Mouse (Mus musculus) sigmoid colon, adult 10 weeks (tissue): Measurements from ENCODE around the gene Amigo3. TPM values are rescaled to one million over a fixed set of nuclear protein-coding genes. Genes with fewer than 3 reads are reported as not detected.

Experiments
- polyA plus RNA-seq: library from polyadenylated mRNA; stranded (reverse); fragments of 350-450 nt; fragmentation: Illumina TruSeq; extraction: RNeasy Lipid Tissue Mini Kit (QIAGEN cat#74804); gene quantifications from one replicate; pipeline ENCODE4 v1.2.3, GENCODE M21; 2014; ENCODE audit warnings: low read depth, low replicate concordance

Amigo3 gene
- 0.28 TPM for polyA plus RNA-seq

DNA sequence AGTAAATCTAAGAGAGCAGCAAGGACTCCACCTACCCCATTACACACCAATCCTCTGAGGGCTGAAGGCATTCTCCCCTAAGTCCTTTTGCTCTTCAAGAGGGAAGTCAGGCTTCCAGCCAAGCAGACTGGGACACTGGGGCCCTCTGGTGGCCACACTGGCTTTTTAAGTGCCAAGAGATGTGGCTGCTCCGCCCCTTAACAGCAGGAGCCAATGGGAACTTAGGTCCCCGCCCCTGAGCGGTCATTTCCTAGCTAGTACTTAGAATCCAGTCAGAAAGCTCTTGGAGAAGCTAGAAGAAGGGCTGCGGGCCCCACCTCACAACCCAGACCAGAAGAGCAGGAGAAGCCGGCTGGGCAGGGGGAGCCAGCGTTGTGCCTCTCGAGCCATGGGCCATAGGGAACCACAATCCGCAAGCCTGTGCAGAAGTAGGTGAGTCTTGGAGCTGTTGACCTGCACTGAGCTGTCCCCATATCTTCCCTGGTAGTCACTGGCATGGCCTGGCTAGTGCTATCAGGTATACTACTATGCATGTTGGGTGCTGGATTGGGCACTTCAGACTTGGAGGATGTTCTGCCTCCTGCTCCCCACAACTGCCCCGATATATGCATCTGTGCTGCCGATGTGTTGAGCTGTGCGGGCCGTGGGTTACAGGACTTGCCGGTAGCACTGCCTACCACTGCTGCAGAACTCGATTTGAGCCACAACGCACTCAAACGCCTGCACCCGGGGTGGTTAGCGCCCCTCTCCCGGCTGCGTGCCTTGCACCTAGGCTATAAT lies at the start of gene Amigo3:
Amigo3 (plus strand) TSS at position 275 of the 780 bp plus-strand sequence.

DNA sequence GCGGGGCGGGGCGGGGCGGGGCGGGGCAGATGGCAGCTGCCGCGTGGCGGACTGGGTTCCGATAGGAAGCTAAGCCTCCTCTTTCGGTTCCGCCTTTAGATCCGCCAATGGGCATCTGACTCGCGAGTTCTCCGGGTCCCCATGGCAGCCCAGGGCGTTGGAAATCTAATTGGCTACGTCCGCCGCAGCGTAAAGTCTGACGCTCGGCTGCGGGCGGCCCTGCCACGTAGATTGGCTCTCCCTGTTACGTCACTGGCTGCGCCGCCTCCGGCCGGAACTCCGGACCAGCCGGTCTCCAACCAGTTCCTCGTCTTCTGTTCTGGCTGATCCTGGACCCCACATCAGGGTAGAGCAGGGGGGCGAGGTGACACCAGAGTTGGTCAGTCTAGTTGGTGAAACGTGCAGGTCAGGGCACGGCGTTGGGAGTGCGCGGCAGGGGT lies 3.9 kb upstream of the Amigo3 start, which contains the start of gene Gmppb:
Gmppb (plus strand) TSS at position 227 of the 440 bp plus-strand sequence.

DNA sequence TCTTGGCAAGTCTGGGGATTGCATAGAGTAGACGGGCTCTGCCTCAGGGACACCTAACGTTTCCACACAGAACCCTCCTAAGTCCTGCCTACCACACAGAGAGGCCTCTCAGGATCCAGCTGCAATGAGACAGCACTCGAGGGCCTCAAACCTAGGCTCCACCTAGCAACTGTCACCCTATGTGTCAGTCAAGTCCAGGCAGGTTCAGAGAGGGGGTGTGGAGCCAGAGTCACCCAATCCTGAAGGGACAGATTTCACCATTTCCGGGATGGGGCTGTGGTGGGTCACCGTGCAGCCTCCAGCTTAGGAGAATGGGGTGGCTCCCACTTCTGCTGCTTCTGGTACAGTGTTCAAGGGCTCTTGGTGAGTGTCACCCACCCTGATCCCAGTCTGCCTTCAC lies 27.2 kb downstream of the Amigo3 start, which contains the start of gene Mst1:
Mst1 (plus strand) TSS at position 269 of the 400 bp plus-strand sequence.

DNA sequence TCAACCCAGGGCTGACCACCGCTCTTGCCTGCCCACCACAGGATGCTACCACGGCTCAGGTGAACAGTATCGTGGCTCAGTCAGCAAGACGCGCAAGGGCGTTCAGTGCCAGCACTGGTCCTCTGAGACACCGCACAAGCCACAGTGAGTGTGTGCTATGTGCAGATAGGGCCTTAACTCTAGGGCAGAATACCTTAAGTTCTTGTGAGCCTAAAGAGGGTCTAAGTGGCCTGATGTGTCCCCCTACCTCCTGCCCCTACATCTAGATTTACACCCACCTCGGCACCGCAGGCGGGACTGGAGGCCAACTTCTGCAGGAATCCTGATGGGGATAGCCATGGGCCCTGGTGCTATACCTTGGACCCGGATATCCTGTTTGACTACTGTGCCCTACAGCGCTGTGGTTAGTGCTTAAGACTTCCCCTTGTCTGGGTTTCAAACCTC lies 30.1 kb downstream of the Amigo3 start, which contains the start of gene Rnf123:
Rnf123 (minus strand) TSS at position 359 of the 444 bp plus-strand sequence.

DNA sequence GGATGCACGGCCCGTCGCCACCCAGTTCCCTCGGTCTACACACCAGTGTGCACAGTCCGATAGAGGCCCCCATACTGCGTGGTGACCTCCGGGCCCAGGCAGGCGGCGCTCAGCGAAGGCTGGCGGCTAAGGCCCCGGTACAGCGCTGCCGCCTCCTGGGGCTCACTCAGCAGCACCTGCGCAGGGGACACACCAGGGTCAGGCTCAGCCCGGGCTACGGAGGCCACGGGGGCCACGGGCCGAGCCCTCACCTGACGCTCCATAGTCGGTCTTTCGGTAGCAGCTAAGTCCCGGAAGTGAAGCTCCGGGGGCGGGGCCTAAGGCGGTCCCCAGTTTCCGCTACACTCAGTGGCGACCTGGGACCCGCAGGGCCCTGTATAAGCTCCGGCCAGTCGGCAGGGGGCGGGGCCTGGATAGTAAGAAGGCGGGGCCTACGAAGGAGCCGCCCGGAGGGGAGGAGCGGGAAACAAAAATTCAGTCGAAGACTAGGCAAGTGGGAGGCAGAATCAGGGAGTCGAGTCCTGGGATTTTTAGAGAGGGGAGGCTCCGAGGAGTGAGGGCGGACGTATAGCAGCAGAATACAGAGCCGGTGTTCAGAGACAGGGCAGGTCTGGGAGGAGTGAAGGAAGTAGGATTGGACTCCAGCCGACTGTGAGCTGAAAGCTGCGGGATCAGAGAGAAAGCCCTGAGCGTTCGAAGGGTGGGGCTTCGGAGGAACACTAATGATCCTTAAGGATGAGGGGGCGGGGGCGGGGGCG lies 41.4 kb downstream of the Amigo3 start, which contains the start of gene Apeh:
Apeh (minus strand) TSS at position 423 of the 758 bp plus-strand sequence.

Other genes starting within 250 kb of the Amigo3 start
- gene Rbm6, start 179.9 kb upstream of the Amigo3 start, polyA plus RNA-seq, result 211 TPM
- gene Mon1a, start 165.0 kb upstream of the Amigo3 start, polyA plus RNA-seq, result not detected
- gene Mst1r, start 146.3 kb upstream of the Amigo3 start, polyA plus RNA-seq, result 2.0 TPM
- not detected for gene Actl11, start 124.7 kb upstream of the Amigo3 start, polyA plus RNA-seq
- gene Camkv, start 117.5 kb upstream of the Amigo3 start, polyA plus RNA-seq, result not detected
- 0.32 TPM for gene Traip, start 103.0 kb upstream of the Amigo3 start, polyA plus RNA-seq
- 4.6 TPM for gene Uba7, start 77.7 kb upstream of the Amigo3 start, polyA plus RNA-seq
- 0.47 TPM for gene Gm20661, start 70.1 kb upstream of the Amigo3 start, polyA plus RNA-seq
- not detected for gene Inka1, start 67.3 kb upstream of the Amigo3 start, polyA plus RNA-seq
- gene Cdhr4, start 60.7 kb upstream of the Amigo3 start, polyA plus RNA-seq, result not detected
- not detected for gene Gm20662, start 56.8 kb upstream of the Amigo3 start, polyA plus RNA-seq
- 21.5 TPM for gene Ip6k1, start 50.7 kb upstream of the Amigo3 start, polyA plus RNA-seq
- gene Gmppb, start 3.9 kb upstream of the Amigo3 start, polyA plus RNA-seq, result 1.2 TPM
- gene Mst1, start 27.3 kb downstream of the Amigo3 start, polyA plus RNA-seq, result not detected
- gene Rnf123, start 30.2 kb downstream of the Amigo3 start, polyA plus RNA-seq, result 0.60 TPM
- gene Apeh, start 41.4 kb downstream of the Amigo3 start, polyA plus RNA-seq, result 24.7 TPM
- gene Bsn, start 137.2 kb downstream of the Amigo3 start, polyA plus RNA-seq, result 0.79 TPM
- 38.0 TPM for gene Dag1, start 210.8 kb downstream of the Amigo3 start, polyA plus RNA-seq
- gene Nicn1, start 237.3 kb downstream of the Amigo3 start, polyA plus RNA-seq, result 13.2 TPM
- gene Amt, start 243.7 kb downstream of the Amigo3 start, polyA plus RNA-seq, result 4.4 TPM